Mouse (Mus musculus) adrenal gland, postnatal 0 days (tissue): ENCODE data around the gene Gm5039. TPM values are rescaled to one million over a fixed set of nuclear protein-coding genes. Genes with fewer than 3 reads are reported as not detected.

Experiments used
- polyA plus RNA-seq: library from polyadenylated mRNA; unstranded; fragments of >200 nt; fragmentation: Nextera tagmentation; extraction: Ambion mirVana; gene quantifications from 2 replicates; pipeline ENCODE4 v1.2.1, GENCODE M21; 2015

Gm5039 gene
- polyA plus RNA-seq: not detected in 2 replicates

GRCm38 (mm10) chr12:88323926-88324325 is at the start of gene Gm5039:
Gene Gm5039, minus strand, starts transcription at chr12:88324026.

DNA sequence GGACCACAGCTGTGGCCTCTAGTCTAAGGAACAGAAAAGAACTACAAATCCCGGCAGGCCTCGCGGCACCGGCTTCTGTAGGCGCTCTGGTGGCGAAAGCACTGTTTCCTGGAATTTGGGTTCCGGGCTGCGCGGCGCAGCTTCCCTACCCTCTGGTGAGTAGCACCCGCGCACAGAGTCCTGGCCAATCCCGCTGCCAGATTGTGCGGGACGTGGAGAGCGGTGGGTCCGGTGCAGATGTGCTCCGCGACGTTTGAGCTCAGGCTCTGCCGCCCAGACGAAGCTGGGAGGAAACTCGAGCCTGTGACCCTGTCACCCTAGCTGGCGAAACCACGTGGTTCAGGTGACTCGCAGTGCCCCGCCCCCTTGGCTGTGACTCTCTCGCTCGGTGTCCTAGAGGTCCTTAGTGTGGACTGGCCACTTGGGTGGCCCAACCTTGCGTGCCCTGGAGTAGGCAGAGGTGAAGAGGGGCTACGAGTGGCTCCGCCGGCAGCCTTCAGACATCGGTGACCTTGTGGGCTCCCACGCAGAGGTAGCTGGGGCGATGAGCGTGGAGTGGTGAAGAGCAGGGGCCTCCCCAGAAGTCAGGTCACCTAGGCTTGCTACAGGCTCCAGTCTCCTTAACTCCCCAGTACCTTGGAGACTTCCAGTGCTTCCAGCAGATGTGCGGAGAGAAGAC is 36.8 kb upstream of the Gm5039 start, which contains the start of gene Adck1:
Gene Adck1 (plus strand): TSS at position 114 of the 679 bp plus-strand sequence.

DNA sequence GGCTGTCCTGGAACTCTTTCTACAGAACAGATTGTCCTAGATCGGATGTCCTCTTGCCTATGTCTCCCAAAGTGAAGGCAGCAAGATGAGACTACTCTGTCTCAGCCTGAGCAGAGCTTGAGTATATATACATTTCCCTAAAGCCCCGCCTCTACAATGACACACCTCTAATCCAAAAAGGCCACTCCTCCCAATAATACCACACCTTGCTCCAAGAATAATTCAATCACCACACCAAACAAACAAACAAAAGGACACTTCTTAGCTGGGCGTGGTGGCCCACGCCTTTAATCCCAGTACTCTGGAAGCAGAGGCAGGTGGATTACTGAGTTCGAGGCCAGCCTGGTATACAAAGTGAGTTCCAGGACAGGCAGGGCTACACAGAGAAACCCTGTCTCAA is 49.4 kb downstream of the Gm5039 start, which contains the start of gene Gm5662:
Gene Gm5662 (minus strand): TSS at position 101 of the 400 bp plus-strand sequence.

Other genes with a start within 250 kb of the Gm5039 start
- gene Gm16368, start 240.3 kb downstream of the Gm5039 start, polyA plus RNA-seq: not detected in 2 replicates
- gene Gm10436, start 141.9 kb downstream of the Gm5039 start, polyA plus RNA-seq: not detected in 2 replicates
- not detected in 2 replicates for gene Gm8332, start 73.9 kb downstream of the Gm5039 start, polyA plus RNA-seq
- not detected in 2 replicates for gene Gm5662, start 49.5 kb downstream of the Gm5039 start, polyA plus RNA-seq
- gene Adck1, start 36.5 kb upstream of the Gm5039 start, polyA plus RNA-seq: 17.4 and 29.3 TPM in 2 replicates